Mouse (Mus musculus) embryo, embryonic 10 days (tissue): ENCODE measurements around the gene Gm11492.

ENCODE experiments used
- DNase-seq: peaks from one replicate; pipeline ENCODE4 v3.0.0-alpha.2; 2015; ENCODE audit warnings: low spot score

The Gm11492 gene

GRCm38 (mm10) chr11:87566501-87566900 lies at the start of gene Gm11492:
Gene Gm11492, plus strand, starts transcription at chr11:87566653.
- no peak for DNase-seq

- peak; percentile 68 for DNase-seq
These were observed 47.2 kb upstream of the Gm11492 start for GRCm38 (mm10) chr11:87519260-87519659.

GRCm38 (mm10) chr11:87523466-87523865 lies 43.0 kb upstream of the Gm11492 start:
- no peak for DNase-seq

GRCm38 (mm10) chr11:87523967-87524366 lies 42.5 kb upstream of the Gm11492 start:
- no peak for DNase-seq

GRCm38 (mm10) chr11:87524780-87525179 lies 41.7 kb upstream of the Gm11492 start:
- DNase-seq: no peak

GRCm38 (mm10) chr11:87527364-87527763 lies 39.1 kb upstream of the Gm11492 start:
- DNase-seq: no peak

- no peak for DNase-seq
These were observed 38.5 kb upstream of the Gm11492 start for GRCm38 (mm10) chr11:87527990-87528389.

GRCm38 (mm10) chr11:87531695-87532094 lies 34.8 kb upstream of the Gm11492 start:
- DNase-seq: no peak

GRCm38 (mm10) chr11:87542285-87542684 lies 24.2 kb upstream of the Gm11492 start:
- DNase-seq: peak; percentile 52

GRCm38 (mm10) chr11:87542906-87543305 lies 23.5 kb upstream of the Gm11492 start:
- DNase-seq: no peak

- no peak for DNase-seq
These were observed 13.1 kb upstream of the Gm11492 start for GRCm38 (mm10) chr11:87553342-87553741.

- DNase-seq: no peak
These were observed 12.1 kb upstream of the Gm11492 start for GRCm38 (mm10) chr11:87554386-87554785.

- DNase-seq: no peak
These were observed 11.2 kb upstream of the Gm11492 start for GRCm38 (mm10) chr11:87555106-87555703.

GRCm38 (mm10) chr11:87561208-87561607 lies 5.2 kb upstream of the Gm11492 start:
- no peak for DNase-seq

GRCm38 (mm10) chr11:87568255-87568953 lies 2.0 kb downstream of the Gm11492 start, which contains the start of gene Sept4:
Gene Sept4, plus strand, starts transcription at chr11:87568903.
- DNase-seq: no peak

GRCm38 (mm10) chr11:87570743-87571142 lies 4.3 kb downstream of the Gm11492 start:
- no peak for DNase-seq

- DNase-seq: no peak
These were observed 5.0 kb downstream of the Gm11492 start for GRCm38 (mm10) chr11:87571361-87571950.

- no peak for DNase-seq
These were observed 7.3 kb downstream of the Gm11492 start for GRCm38 (mm10) chr11:87573751-87574150.

- DNase-seq: no peak
These were observed 8.2 kb downstream of the Gm11492 start for GRCm38 (mm10) chr11:87574520-87575180.

GRCm38 (mm10) chr11:87577601-87578248 lies 11.3 kb downstream of the Gm11492 start:
- peak; percentile 28 for DNase-seq

GRCm38 (mm10) chr11:87578249-87578962 lies 12.0 kb downstream of the Gm11492 start:
- DNase-seq: peak; percentile 49
